25 mouse cellular contexts compared by ENCODE assay signal in genomic region chr14:50936649-50937048, GRCm38 (mm10). TPM values are rescaled to one million over a fixed set of nuclear protein-coding genes. Genes with fewer than 3 reads are reported as not detected.
"Had no signal": no experiment of that assay in that cellular context is flagged by ENCODE, and none has a peak within 500 bp of the region (broad histone marks: within the 10 kb centered on the region; RNA-seq: fewer than 3 reads in every experiment).

No protein-coding gene starts in this region.

- H3K36me3 ChIP-seq: limb, embryonic 10.5 days; limb, embryonic 13.5 days; liver, embryonic 12.5 days; liver, embryonic 15.5 days; neural tube, embryonic 12.5 days; neural tube, embryonic 15.5 days had no signal

- H3K4me3 ChIP-seq: layer of hippocampus, adult 2 months; limb, embryonic 10.5 days; limb, embryonic 13.5 days; liver, embryonic 12.5 days; liver, embryonic 15.5 days; neural tube, embryonic 12.5 days; neural tube, embryonic 15.5 days had no signal

- H3K9me3 ChIP-seq: limb, embryonic 10.5 days; limb, embryonic 13.5 days; liver, embryonic 12.5 days; liver, embryonic 15.5 days; neural tube, embryonic 12.5 days; neural tube, embryonic 15.5 days had no signal

- H3K27me3 ChIP-seq: limb, embryonic 13.5 days; liver, embryonic 12.5 days; neural tube, embryonic 12.5 days; neural tube, embryonic 15.5 days had no signal

- H3K4me2 ChIP-seq: limb, embryonic 13.5 days; liver, embryonic 12.5 days; liver, embryonic 15.5 days; midbrain, embryonic 11.5 days; neural tube, embryonic 12.5 days; neural tube, embryonic 15.5 days had no signal

- ATAC-seq: liver, embryonic 12.5 days had no signal

- H3K27ac ChIP-seq: kidney, postnatal 0 days; layer of hippocampus, adult 2 months; limb, embryonic 10.5 days; limb, embryonic 13.5 days; liver, embryonic 12.5 days; liver, embryonic 15.5 days; neural tube, embryonic 12.5 days; neural tube, embryonic 15.5 days; stomach, postnatal 0 days had no signal

- H3K9ac ChIP-seq: limb, embryonic 13.5 days; liver, embryonic 12.5 days; liver, embryonic 15.5 days; neural tube, embryonic 12.5 days; neural tube, embryonic 15.5 days had no signal

- H3K4me1 ChIP-seq: neural tube, embryonic 12.5 days had no signal

- DNase-seq: kidney, postnatal 25 days; layer of hippocampus, adult 9-11 months; liver; lung, adult 18-20 months; lung, postnatal 14 days; midbrain, embryonic 14.5 days; right cerebral cortex, adult 18-20 months; right cerebral cortex, postnatal 14 days; right cerebral cortex, postnatal 4 days; thymus, adult 2 months; thymus, postnatal 14 days; thymus, postnatal 4 days had no signal

RNA-seq across cellular contexts. Expression of gene Gm49342, which starts 7.7 kb away (rescaled TPM):
- polyA plus RNA-seq: kidney, embryonic 14.5 days; kidney, postnatal 0 days; limb, embryonic 10.5 days; limb, embryonic 13.5 days; liver, embryonic 12.5 days; liver, embryonic 15.5 days; lung, embryonic 16.5 days; midbrain, embryonic 11.5 days; neural tube, embryonic 12.5 days; neural tube, embryonic 15.5 days; stomach, embryonic 14.5 days; stomach, postnatal 0 days had no signal
